ENCODE assay signal across 9 mouse cellular contexts in the genomic region with DNA sequence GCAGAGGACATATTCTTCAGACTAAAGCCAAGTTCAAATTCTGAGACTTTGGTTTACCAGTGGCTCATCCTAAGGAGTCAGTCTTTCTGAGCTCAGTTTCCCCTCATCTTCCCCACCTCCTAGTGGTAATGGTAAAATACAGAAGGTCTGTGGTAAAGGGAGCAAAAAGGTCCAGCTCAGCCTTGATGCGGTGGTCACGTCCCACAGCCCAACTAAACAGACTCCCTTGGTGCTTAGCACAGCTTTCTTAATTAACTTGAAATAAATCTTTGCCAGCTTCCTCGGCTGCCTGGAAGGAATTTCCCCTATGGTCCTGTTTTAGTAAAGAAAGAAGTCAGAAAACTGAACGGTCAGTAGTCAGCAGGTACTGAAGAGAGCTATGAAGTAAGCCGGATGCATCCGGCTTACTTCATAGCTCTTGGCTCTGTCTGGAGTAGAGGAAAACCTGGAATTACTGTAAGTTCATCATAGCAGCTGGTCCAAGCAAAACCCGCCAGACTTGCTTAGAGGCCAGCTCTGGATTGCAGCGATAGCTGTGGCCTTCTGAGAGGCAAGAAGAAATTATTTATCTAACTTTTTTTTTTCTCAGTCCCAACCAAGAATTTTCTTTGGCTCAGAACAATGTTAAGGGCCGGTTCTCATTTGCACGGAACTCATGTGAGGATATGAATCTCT.
DNase-seq lines count a peak whose midpoint lies in the region; ATAC-seq lines count a peak whose summit lies in the region.
"Had no signal": no experiment of that assay in that cellular context is flagged by ENCODE, and none has a peak within 500 bp of the region (broad histone marks: within the 10 kb centered on the region; RNA-seq: fewer than 3 reads in every experiment).

No protein-coding gene starts in this region.

- H3K9me3 ChIP-seq in heart, embryonic 10.5 days: no peaks in the 10 kb centered on the region
- no peaks in the 10 kb centered on the region for H3K9me3 ChIP-seq in heart, embryonic 13.5 days

- H3K27ac ChIP-seq in heart, embryonic 10.5 days: no peak overlapping the region
- H3K27ac ChIP-seq in heart, embryonic 13.5 days (replicated peaks): peak overlapping the region; percentile 71

- H3K9ac ChIP-seq in heart, embryonic 13.5 days: no peak overlapping the region

- H3K36me3 ChIP-seq in heart, embryonic 10.5 days: no peaks in the 10 kb centered on the region
- 0 out of 2 replicates have a peak, but pooled peaks cover 3% of the 10 kb centered on the region for H3K36me3 ChIP-seq in heart, embryonic 13.5 days

- peaks cover 17% of the 10 kb centered on the region for H3K4me1 ChIP-seq in heart, embryonic 10.5 days
- peaks cover 36% of the 10 kb centered on the region for H3K4me1 ChIP-seq in heart, embryonic 13.5 days

- H3K27me3 ChIP-seq in heart, embryonic 10.5 days (ENCODE audit: insufficient read depth, poor library complexity, severe bottlenecking): no peaks in the 10 kb centered on the region
- no peaks in the 10 kb centered on the region for H3K27me3 ChIP-seq in heart, embryonic 13.5 days (replicated peaks)

- DNase-seq in heart, adult 11 months: peak; percentile 96
- no peak for DNase-seq in heart, embryonic 10.5 days (ENCODE audit: low spot score)
- peak; percentile 50 for DNase-seq in adipocyte (ENCODE audit: low spot score)
- peak; percentile 23 to 39 for DNase-seq in kidney, postnatal 36 days
- no peak for DNase-seq in B cell, adult 2 months
- DNase-seq in cerebellum, postnatal 36 days: no peak
- DNase-seq in layer of hippocampus, adult 18-20 months (ENCODE audit: low spot score in 2 of 2): no peak
- DNase-seq: spleen, adult 18-20 months had no signal

- no peak overlapping the region for H3K4me3 ChIP-seq in heart, embryonic 10.5 days
- no peak overlapping the region for H3K4me3 ChIP-seq in heart, embryonic 13.5 days

- no peak overlapping the region for H3K4me2 ChIP-seq in heart, embryonic 13.5 days

- no peak for ATAC-seq in heart, embryonic 13.5 days (ENCODE audit: extremely low read depth, insufficient number of reproducible peaks, low FRiP score, low TSS enrichment)

- 85% methylated on average over 10 of the region's 10 CpGs for WGBS in heart, embryonic 10.5 days
- 61% methylated on average over 10 of the region's 10 CpGs for WGBS in heart, embryonic 13.5 days

Comparison
In these comparisons a context has a peak if more than half of its experiments do, and no peak if none do; other contexts are left out.
1. DNase-seq: peak in heart, adult 11 months (single experiment), adipocyte (single experiment) and kidney, postnatal 36 days (2 of 2); none in heart, embryonic 10.5 days (single experiment), B cell, adult 2 months (0 of 2), cerebellum, postnatal 36 days (0 of 2) and layer of hippocampus, adult 18-20 months (0 of 2).